Mouse (Mus musculus) limb, embryonic 14.5 days (tissue): ENCODE data around the gene Npb. TPM values are rescaled to one million over a fixed set of nuclear protein-coding genes. Genes with fewer than 3 reads are reported as not detected.
A peak's percentile ranks its signal among the peaks of the same experiment; 100 is the strongest.

ENCODE experiments used
- ATAC-seq: fragments of 200-750 bp; cut with Nextera tagmentation; 2 replicates; pipeline ENCODE4 v1.8.0; 2017; ENCODE audit warnings: low read depth, moderate number of reproducible peaks, moderate TSS enrichment; ENCODE audit not compliant: low FRiP score
- DNase-seq: peaks from one replicate; pipeline ENCODE4 v3.0.0-alpha.2; 2015; ENCODE audit warnings: low spot score
- H3K27ac ChIP-seq: fragments of 300-500 bp; sonication (generic); replicated peaks from 2 replicates; pipeline ENCODE4 v1.5.1; 2014; ENCODE audit warnings: low read depth, mild to moderate bottlenecking, low read length, moderate library complexity, mixed read lengths
- H3K27me3 ChIP-seq: fragments of 300-500 bp; sonication (generic); 2 replicates; pipeline ENCODE4 v1.6.1; 2014; ENCODE audit warnings: low read length, mixed read lengths; ENCODE audit not compliant: control insufficient read depth, insufficient read depth
- H3K36me3 ChIP-seq: fragments of 300-500 bp; sonication (generic); 2 replicates; pipeline ENCODE4 v1.6.1; 2014; ENCODE audit warnings: mild to moderate bottlenecking, low read length, moderate library complexity, mixed read lengths; ENCODE audit not compliant: control insufficient read depth, insufficient read depth
- H3K4me1 ChIP-seq: fragments of 300-500 bp; sonication (generic); 2 replicates; pipeline ENCODE4 v1.6.1; 2014; ENCODE audit warnings: antibody characterized with exemption, low read length, mixed read lengths; ENCODE audit not compliant: control insufficient read depth, insufficient read depth
- H3K4me2 ChIP-seq: fragments of 300-500 bp; sonication (generic); replicated peaks from 2 replicates; pipeline ENCODE4 v1.6.1; 2014; ENCODE audit warnings: low read depth, mild to moderate bottlenecking, low read length, moderate library complexity; ENCODE audit not compliant: severe bottlenecking
- H3K4me3 ChIP-seq: fragments of 300-500 bp; sonication (generic); replicated peaks from 2 replicates; pipeline ENCODE4 v1.5.1; 2014; ENCODE audit warnings: low read length
- H3K9ac ChIP-seq: fragments of 300-500 bp; sonication (generic); 2 replicates; pipeline ENCODE4 v1.6.1; 2014; ENCODE audit warnings: mild to moderate bottlenecking, low read depth, low read length, moderate library complexity; ENCODE audit not compliant: severe bottlenecking
- H3K9me3 ChIP-seq: fragments of 300-500 bp; sonication (generic); 2 replicates; pipeline ENCODE4 v1.6.1; 2016; ENCODE audit warnings: low read length; ENCODE audit not compliant: control insufficient read depth
- POLR2A ChIP-seq: fragments of 200-500 bp; IDR thresholded peaks from 2 replicates; pipeline ENCODE4 v1.8.0; 2012; ENCODE audit warnings: inconsistent platforms, mild to moderate bottlenecking, moderate library complexity, borderline replicate concordance; ENCODE audit not compliant: insufficient read depth, insufficient read length; ENCODE audit errors: extremely low read depth
- WGBS: fragments of 180-500 bp; shearing (Covaris S2); extraction: QIAGEN DNeasy Blood & Tissue Kit; methylation state at CpG from one replicate; pipeline ENCODE4 v1.1.7; 2014; 5-methylcytosine and 5-hydroxymethylcytosine counted together
- polyA plus RNA-seq, 2 experiments: library from polyadenylated mRNA; depleted of rRNA in 1 of 2; stranded (reverse) in 1 of 2; unstranded in 1 of 2; fragments of >200 nt; fragmentation: Nextera tagmentation in 1 of 2; extraction: Ambion mirVana in 1 of 2; gene quantifications; 2 replicates each; pipeline versions ENCODE4 v1.2.1 to v1.2.3; 2012 to 2014

Gene Npb
- polyA plus RNA-seq, 2 experiments, result 2.1 to 2.7 TPM

GRCm38 (mm10) chr11:120573585-120574277 is 34.5 kb upstream of the Npb start:
- Histone ChIP-seq H3K9ac (peak overlapping the region; percentile 90), H3K4me2 (peak overlapping the region; percentile 76), H3K27ac (peak overlapping the region; percentile 97), H3K27me3 (no peaks in the 10 kb centered on the region), H3K9me3 (no peaks in the 10 kb centered on the region), H3K36me3 (peaks cover 45% of the 10 kb centered on the region), H3K4me1 (peaks cover 21% of the 10 kb centered on the region), H3K4me3 (peak overlapping the region; percentile 94)
- no peak for DNase-seq
- TF ChIP-seq POLR2A, result no peak
- ATAC-seq, result no peak
- under 1% methylated on average over 23 of the region's 23 CpGs for WGBS

GRCm38 (mm10) chr11:120574278-120574600 is 34.0 kb upstream of the Npb start:
- ATAC-seq (no peak), DNase-seq (no peak)
- Histone ChIP-seq H3K4me1 (peaks cover 21% of the 10 kb centered on the region), H3K4me3 (peak overlapping the region; percentile 94), H3K27ac (no peak overlapping the region), H3K36me3 (peaks cover 48% of the 10 kb centered on the region), H3K27me3 (no peaks in the 10 kb centered on the region), H3K9ac (peak overlapping the region; percentile 90; the same call in 1 of the 2 replicates), H3K9me3 (no peaks in the 10 kb centered on the region), H3K4me2 (peak overlapping the region; percentile 76)
- WGBS, result 37% methylated on average over 5 of the region's 5 CpGs
- no peak for TF ChIP-seq POLR2A

GRCm38 (mm10) chr11:120575046-120575445 is 33.2 kb upstream of the Npb start:
- no peaks in the 10 kb centered on the region for H3K9me3 ChIP-seq
- no peak for DNase-seq
- H3K4me2 ChIP-seq, result no peak overlapping the region
- no peak overlapping the region for H3K27ac ChIP-seq
- H3K4me3 ChIP-seq, result no peak overlapping the region
- no peak overlapping the region for H3K9ac ChIP-seq
- peaks cover 26% of the 10 kb centered on the region for H3K4me1 ChIP-seq
- 68% methylated on average over 2 of the region's 2 CpGs for WGBS
- TF ChIP-seq POLR2A, result no peak
- peaks cover 49% of the 10 kb centered on the region for H3K36me3 ChIP-seq
- ATAC-seq, result no peak
- no peaks in the 10 kb centered on the region for H3K27me3 ChIP-seq

- H3K4me3 ChIP-seq, result no peak overlapping the region
- ATAC-seq, result no peak
- no peak overlapping the region for H3K4me2 ChIP-seq
- H3K9me3 ChIP-seq, result no peaks in the 10 kb centered on the region
- DNase-seq, result no peak
- no peak overlapping the region for H3K9ac ChIP-seq
- H3K4me1 ChIP-seq, result peaks cover 26% of the 10 kb centered on the region
- H3K36me3 ChIP-seq, result peaks cover 41% of the 10 kb centered on the region
- no peak overlapping the region for H3K27ac ChIP-seq
- H3K27me3 ChIP-seq, result no peaks in the 10 kb centered on the region
- TF ChIP-seq POLR2A, result no peak
Observed at GRCm38 (mm10) chr11:120575940-120576339, 32.3 kb upstream of the Npb start.

- Histone ChIP-seq H3K9ac (no peak overlapping the region), H3K9me3 (no peaks in the 10 kb centered on the region), H3K4me1 (peaks cover 20% of the 10 kb centered on the region), H3K4me3 (no peak overlapping the region), H3K36me3 (peaks cover 36% of the 10 kb centered on the region), H3K27me3 (no peaks in the 10 kb centered on the region), H3K27ac (no peak overlapping the region), H3K4me2 (no peak overlapping the region)
- DNase-seq (no peak), ATAC-seq (no peak)
- WGBS, result 81% methylated on average over 3 of the region's 3 CpGs
- no peak for TF ChIP-seq POLR2A
Observed at GRCm38 (mm10) chr11:120576365-120576981, 31.8 kb upstream of the Npb start.
